Mouse (Mus musculus) liver (tissue): ENCODE measurements at regions not wholly inside any gene's neighbourhood (a gene's known extent, or its start where the extent isn't known, plus 50 kb on each side); places are given as distances from the start of the nearest gene placed in this dataset.

Experiments
- DNase-seq: peaks from one replicate; pipeline ENCODE4 v3.0.0-alpha.2; 2020; ENCODE audit warnings: mixed read lengths

GRCm38 (mm10) chr13:47764802-47765597 lies 496.0 kb upstream of the Id4 start:
- no peak for DNase-seq

DNA sequence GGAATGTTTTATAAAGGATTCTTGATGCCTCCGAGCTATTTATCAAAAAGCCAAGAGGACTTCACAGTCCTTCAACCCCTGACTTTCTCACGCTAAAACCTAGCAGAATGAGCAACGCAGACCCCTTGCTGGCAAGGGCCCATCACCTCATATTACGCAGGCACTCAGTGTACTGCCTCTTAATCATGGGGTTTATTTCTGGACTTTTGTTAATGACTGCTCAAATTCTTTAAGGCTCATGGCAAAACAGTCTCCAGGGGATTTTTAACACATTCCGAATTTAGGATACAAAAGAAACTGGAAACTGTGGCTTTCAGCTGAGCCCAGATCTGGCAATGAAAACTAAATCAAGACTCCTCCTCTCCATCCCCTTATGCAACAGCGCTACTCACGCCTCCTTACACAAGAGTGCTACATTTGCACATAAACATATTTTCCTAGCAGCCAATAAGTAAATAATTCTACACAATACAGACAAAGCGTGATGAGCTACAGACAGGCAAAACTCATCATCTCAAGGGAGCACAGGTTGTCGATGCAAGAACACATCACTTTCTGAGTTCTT lies 492.0 kb upstream of the Id4 start:
- DNase-seq, result no peak

DNA sequence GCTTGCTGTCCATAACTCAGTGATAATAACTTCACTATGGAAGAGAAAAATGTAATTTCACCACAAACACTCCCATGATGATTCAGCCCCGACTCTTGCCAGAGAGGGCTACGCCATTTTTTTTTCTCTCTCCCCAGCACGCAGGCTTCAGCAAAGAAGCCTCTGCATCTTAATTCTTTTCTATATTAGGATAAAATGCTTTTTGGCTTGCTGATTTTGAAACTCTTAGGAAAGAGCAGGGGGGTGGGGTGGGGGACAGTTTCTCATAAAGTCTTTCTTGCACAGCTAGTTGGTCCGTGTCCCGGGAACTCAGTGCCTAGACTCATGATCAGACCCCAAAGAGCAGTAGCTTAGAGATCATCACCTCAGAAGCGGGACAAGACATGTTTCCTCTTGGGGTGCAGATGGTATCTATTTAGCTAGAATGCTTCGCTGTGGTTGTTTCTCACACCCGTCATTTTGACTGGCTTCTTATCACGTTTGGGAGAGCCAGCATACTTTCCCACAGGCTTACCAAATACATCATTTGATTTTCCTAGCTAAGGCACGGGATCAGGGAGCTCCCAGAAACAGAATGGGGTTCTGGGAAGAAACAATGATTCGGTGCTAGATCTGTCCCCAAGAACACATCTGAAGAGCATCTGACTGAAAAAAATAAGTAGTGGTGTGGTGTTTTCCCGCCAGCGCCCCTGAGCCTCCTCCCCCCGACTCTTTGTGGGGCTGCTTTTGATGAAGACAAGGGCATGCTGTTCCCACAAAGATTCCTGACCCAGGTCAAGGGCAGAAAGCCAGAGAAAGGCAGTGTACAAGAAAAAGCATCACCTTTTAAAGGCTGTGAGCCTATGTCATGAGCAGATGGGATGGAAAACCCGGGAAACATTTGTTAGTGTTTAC lies 483.6 kb upstream of the Id4 start:
- no peak for DNase-seq

- DNase-seq, result no peak
These were observed 482.6 kb upstream of the Id4 start for GRCm38 (mm10) chr13:47778218-47779009.

GRCm38 (mm10) chr13:47784406-47784805 lies 476.6 kb upstream of the Id4 start:
- DNase-seq, result no peak

DNA sequence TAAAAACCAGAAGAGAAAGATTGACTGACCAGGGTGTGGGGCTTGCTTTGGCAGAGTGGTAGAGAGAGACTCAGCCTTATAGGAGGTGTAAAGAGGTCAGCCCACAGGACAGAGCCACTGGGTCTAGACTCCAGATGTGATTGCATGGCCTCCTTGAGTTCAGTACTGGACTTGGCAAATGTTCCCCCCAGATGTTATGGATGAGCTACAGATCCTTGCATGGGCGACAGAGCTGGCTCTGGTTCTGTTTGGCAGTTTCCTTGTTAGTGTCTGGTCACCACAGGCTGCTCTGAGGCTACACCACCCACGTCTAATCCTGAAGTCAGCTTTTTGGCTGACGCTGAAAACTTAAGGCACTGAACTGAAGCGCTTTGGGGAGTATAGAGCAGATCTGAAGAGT lies 463.2 kb upstream of the Id4 start:
- no peak for DNase-seq

- DNase-seq, result no peak
These were observed 449.2 kb upstream of the Id4 start for GRCm38 (mm10) chr13:47811711-47812415.

DNA sequence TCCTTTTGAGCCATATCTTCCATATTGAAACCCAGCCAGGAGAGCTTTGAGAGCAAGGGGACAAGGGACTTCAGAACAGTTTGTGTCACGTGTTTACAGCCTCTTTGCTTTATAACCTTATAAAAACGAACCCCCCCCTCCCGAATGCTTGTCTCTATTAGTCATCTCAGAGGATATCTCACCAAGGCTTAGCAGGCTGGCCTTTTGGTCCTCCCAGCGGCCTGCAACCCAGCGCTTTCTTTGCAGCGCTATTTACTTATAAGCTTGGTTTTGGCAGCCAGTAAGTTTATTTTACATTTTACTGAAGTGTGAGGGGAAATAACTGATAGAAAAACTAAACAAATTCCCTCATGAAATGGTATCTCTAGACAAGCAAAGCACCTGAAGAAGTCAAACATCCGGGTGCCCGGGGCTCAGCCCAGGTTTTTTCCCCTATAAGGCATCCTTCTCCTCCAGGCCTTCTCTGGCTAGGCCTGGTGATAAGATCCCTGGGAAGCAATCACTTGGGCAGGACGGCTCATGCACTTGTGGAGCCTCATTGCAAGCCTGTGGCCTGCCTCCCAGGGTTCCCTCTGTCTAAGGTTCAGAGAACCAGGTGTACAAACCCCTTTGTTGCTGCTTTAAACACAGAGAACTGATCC lies 442.0 kb upstream of the Id4 start:
- DNase-seq, result no peak

DNA sequence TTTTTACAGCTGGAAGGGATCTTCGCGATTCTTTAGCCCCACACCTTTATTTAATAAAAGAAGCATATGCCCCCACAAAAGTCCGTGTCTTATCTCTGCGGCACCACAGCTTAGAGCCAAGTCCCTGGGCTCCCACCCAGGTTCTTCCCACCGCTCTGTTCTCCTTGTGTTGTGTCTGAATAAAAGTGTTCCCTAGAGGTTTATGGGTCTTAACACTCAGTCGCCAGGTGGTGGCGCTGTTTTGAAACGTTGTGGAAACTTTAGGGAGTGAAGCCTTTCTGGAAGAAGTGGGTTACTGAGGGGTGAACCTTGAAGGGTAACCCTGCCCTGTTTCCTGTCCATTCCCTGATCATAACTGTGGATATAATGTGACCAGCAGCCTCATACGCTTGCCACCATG lies 424.5 kb upstream of the Id4 start:
- peak; percentile 8 for DNase-seq

GRCm38 (mm10) chr13:47842418-47842817 lies 418.6 kb upstream of the Id4 start:
- no peak for DNase-seq

GRCm38 (mm10) chr13:47843011-47843410 lies 418.0 kb upstream of the Id4 start:
- DNase-seq, result no peak

DNA sequence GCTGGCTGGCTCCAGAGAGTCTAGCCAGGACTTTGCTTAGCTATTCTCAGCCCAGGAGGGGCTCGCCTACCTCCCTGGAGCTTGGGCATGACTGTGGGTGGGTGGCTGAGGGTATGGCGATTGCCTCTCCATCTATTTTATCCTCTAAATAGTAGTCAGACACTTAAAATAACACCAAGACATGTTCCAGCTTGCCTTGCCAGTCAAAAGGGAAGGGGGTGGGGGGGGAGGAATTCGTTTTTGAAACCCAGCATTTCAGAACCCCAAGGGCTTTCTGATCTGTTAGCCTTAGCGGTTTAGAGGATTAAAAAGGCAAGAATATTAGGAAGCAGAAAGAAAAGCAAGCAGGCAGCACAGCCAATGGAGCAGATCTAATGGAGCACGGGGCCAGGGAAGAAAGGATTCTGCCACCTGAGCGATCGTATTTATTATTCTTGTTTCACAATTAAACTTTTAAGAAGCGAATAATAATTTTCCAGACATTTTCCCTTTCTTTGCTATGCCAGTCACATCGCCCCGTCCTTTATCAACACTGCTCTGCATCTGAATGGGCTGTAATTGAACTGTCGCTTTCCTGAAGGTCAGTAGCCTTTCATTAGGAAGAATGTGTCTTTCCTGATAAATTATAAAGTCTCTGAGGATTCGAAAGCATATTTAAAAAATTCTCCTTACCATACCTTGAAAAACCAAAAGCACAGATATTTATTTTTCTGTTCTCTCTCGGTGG lies 417.3 kb upstream of the Id4 start:
- no peak for DNase-seq

- DNase-seq, result no peak
These were observed 414.3 kb upstream of the Id4 start for GRCm38 (mm10) chr13:47846713-47847112.

DNA sequence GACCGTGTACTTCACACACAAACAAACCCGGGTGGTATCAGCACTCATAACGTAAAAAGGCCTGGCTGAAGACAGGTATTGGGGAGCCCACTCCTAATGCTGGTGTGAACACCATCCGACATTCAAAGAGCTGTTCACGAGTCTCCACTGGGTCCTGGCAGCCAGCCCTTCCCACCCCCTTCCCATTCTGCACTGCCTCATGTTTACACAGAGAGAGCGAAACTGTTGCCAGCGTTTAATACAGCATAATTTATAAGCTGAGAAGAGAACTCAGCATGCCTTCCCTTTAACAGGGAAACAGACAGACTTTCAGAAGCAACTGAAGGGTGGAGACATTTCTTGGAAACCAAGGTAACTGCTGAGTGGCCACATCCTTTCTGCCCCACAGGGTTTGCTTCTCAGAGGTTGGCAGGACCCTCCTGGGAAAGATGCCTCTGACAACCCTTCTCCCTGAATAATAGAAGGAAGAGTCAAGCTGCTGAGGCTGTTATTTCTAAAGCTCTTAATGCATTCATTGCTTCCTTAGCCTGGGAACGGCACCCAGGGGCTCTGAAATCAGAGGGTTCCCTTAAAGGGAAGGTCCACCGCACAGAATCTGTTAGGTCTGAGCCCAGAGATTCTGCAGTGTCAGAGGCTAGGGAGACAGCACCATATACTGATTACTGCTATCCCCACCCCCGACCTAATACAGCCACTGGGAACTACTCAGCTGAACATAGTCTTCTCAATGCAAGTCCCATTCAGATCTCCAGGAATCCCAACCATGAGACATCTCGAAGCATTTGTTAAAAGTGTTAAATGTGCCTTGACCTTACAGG lies 412.4 kb upstream of the Id4 start:
- DNase-seq, result no peak

DNA sequence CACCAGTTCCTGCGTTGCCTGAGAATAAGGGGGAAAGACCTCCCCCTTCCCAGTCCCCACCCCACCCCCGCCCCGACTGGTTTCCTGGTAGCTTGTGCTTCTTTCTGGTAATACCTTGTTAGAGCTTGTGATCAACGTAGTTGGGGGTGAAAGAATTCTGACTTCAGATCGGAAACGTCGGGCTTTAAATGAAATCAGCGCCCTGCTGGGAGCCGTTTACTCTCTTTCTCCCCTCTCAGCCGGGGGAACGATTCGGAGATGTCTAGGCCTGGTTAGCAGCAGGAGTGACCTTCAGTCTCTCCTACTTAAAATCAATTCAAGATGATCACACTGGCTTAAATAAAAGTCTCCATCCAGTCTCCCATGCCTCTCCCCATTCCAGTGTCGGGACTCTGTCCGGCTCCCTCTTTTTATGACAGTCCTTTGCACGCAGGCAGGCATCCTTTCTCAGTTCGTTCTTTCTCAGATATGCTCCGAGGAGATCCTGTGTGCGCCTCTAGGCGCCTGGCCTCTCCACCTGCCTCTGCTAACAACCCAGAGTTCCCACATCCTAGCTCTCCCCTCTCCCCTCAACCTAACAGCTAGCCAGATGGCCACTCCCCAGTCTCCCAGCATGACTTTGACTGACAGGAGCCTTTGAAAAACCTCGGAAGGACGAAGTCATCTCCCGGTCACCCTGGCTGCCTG lies 405.5 kb upstream of the Id4 start:
- DNase-seq, result no peak

GRCm38 (mm10) chr13:47858946-47859345 lies 402.1 kb upstream of the Id4 start:
- DNase-seq, result no peak

DNA sequence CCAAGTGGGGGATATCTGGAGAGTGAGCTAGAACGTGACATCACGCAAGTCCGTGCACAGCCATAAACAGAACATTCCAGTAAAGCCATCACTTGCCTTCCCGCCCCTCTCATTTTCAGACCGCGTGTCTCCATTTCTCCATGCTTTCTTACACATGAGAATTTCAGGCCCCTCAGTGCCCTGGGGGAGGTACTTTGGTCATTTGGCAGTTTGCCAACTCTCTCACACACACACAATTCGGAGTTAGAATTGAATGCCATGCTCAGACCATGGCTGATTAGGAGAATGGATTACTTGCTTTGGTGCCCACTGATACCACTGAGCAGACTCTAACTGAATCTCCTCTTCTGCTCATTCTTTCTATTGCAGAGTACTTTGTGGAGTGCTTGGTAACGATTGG lies 400.7 kb upstream of the Id4 start:
- DNase-seq, result no peak

GRCm38 (mm10) chr13:47862896-47863295 lies 398.1 kb upstream of the Id4 start:
- no peak for DNase-seq

GRCm38 (mm10) chr13:47868656-47869055 lies 392.4 kb upstream of the Id4 start:
- DNase-seq, result no peak
